Mouse (Mus musculus): ENCODE data around the gene Olfml2b.

DNA sequence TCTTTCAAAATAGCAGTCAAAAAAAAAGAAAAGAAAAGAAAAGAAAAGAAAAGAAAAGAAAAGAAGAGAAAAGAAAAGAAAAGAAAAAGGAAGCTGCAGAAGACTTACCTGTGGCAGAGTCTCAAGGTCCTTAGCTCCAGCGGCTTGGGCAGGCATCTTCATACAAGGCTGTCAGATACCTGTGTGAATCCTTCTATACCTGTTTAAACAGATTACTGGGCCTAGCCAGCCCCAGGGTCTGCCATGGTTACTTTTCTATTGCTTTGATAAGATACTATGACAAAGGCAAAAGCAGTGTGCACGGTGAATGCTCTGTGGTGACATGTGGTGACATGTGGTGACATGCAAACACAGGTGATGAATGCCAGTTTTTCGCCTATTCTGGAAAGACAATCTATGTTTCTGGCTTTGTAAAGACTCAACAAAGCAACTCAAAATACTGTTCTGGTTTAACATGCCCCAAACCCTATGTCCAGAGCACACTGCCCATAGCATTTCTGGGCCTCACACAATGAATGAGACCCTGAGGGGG is 56.2 kb downstream of the Olfml2b start:
- TF ChIP-seq HCFC1 (IDR thresholded peaks at IDR 0.05; ENCODE audit: borderline replicate concordance, insufficient read depth, low read length) (no peak), CHD2 (IDR thresholded peaks at IDR 0.05; ENCODE audit: low read depth, low read length) (no peak), MAFK (IDR thresholded peaks at IDR 0.05; ENCODE audit: insufficient read depth, low read depth, low read length) (no peak)

Data from ES-E14 (cell line).